Mouse (Mus musculus) G1E (cell line): ENCODE measurements around the gene Nfkbiz.

Experiments used
- CTCF ChIP-seq: IDR thresholded peaks from 2 replicates; pipeline ENCODE4 v1.5.1; 2012; ENCODE audit warnings: low read depth, low read length, inconsistent platforms, mixed read lengths
- GATA1 ChIP-seq: IDR thresholded peaks from 2 replicates; pipeline ENCODE4 v1.6.1; 2012; ENCODE audit warnings: borderline replicate concordance, low read length, inconsistent platforms, mixed read lengths
- GATA2 ChIP-seq: IDR thresholded peaks from 2 replicates; pipeline ENCODE4 v1.6.1; 2012; ENCODE audit warnings: low read depth, low read length, inconsistent platforms, borderline replicate concordance
- TAL1 ChIP-seq: conservative IDR thresholded peaks from 2 replicates; pipeline ENCODE4 v1.6.1; 2012; ENCODE audit warnings: low read depth, low read length, inconsistent platforms, mixed read lengths

DNA sequence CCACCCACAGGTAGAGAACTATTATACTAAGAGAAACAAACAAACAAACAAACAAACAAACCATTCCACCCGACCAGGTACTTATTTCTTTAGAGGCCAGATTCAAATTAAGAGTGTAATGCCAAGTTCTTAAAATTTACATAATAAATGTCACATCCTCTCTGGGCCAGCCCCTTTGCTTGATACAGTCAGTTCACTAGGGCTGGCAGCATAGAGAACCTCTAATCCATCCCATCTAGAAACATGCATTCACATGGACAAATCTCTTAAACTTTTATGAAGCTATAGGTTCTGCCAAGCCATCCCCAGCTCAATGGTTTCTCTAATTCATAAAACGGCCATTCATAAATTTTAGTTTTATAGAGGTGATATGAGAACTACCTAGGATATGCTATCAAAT lies 1.5 kb downstream of the Nfkbiz start:
- TF ChIP-seq CTCF = no peak
- TF ChIP-seq GATA2 = no peak
- TF ChIP-seq GATA1 = no peak
- TF ChIP-seq TAL1 = no peak
